Mouse (Mus musculus): Measurements from ENCODE around the gene Denr.

The Denr gene

DNA sequence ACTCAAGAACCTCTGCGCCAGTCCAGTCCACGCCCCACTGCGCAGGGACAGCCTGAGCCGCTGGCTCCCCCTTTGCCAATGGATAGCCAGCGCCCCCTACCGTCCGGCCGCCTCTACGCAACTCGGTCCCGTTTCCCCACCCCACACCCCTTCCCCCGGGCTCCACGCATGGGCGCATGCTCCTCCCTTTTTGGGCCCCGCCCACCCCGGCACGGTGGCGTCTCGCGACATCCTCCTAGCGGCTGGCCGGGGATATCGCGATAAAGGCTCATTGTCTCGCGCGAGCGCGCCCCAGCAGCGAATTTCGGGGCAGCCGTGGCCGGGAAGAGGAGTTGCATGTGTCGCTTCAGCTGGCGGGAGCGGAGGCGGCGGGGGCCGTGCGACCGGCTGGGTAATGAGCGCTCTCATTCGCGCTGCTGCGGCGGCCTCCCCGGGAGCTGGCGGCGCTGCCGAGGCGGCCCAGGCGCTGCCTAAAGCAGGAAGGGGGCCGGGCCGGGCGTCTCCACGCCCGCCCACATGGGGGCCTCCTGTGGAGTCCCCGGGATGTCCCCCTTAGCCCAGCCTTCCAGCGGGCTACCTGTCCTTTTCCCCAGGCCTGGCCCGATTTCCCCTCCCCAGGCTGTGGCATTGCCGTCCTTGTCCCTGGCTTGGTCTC lies at the start of gene Denr:
TSS of gene Denr (plus strand) at position 200 of the 655 bp plus-strand sequence.
- DNase-seq: peak; percentile 100

DNA sequence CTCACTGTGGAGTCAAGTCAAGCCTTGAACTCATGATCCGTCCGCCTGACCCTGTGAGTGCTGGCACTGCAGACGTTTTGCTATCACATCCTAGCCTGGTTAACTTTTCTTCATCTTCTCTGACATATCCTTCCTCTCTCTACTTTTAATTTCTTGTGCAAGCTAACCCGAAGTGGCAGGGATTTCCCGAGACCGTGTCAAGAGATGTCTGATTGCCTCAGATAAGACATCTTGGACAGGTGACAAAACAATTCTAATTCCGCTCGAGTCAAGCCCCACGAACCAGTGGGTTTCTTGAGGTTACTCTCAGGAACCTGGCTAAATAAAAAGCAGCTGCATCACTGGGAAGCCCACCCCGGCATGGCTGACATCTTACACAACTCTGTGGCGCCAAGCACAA lies 48.2 kb upstream of the Denr start:
- DNase-seq: no peak

DNA sequence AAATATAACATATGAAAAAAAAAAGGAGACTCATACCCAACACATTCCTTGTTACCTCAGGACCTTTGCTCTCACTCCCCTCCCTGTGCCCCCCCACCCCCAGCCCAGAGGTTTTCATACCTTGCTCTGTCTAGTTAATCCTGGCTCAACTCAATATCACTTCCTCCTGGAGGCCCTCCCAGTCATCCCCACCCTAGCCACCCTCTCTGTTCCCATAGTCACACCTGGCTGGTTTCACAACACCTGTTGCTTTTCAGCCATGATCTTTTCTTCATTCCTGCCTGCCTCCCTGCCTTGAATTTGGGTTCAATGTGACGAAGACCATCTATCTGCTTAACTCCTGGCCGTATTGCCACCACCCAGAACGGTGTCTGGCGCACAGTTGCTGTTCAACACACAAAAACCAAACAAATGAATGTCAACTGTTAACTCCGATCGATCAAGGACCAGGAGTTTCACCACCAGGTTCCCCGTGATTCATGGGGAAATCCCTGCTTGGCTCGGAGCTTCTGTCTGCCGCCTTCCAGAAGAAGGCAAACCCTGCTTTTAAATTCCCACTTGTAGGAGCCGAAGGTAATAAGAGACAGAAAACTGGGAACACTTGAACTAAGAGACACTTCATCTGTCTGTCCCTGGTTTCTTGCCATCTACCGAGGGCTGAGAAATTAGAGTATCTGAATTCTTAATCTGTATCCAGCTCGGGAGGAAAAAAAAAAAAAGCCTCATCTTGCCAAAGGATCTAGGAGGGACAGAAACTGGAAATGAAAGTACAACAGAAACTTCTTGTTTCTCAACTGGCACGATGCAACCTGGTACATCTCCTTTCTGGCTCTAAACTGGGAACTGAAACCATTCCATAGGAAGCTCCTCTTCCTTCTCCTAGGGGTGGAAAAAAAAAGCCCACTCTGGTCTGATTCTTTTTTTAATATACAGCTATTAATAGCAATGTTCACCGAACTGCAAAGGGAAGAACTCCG lies 44.3 kb upstream of the Denr start:
- no peak for DNase-seq

- DNase-seq: no peak
These were observed 43.0 kb upstream of the Denr start for GRCm38 (mm10) chr5:123863934-123864333.

DNA sequence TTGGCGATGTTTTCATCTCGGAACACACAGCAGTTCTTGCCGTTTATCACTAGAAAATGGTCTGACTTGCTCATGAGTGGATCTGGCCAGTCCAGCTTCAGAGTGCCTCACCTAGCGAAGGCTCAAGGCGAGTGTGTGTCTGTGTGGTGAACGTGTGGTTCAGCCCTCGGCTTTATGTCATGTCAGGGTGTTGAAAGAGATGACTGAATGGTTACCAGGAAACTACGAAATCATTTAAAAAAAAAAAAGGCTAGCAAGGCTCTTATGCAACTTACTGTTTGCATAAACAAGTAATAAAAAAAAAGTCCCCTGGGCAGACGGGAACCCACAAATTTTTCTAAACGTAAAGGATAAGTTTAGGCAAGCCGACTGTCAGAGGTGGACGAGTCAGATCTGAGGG lies 41.6 kb upstream of the Denr start, which contains the start of gene Hcar2:
TSS of gene Hcar2 (minus strand) at position 135 of the 400 bp plus-strand sequence.
- DNase-seq: no peak

- DNase-seq: no peak
These were observed 40.5 kb upstream of the Denr start for GRCm38 (mm10) chr5:123866457-123866856.

- DNase-seq: no peak
These were observed 37.4 kb upstream of the Denr start for GRCm38 (mm10) chr5:123869615-123870014.

- DNase-seq: no peak
These were observed 32.8 kb upstream of the Denr start for GRCm38 (mm10) chr5:123874177-123874576.

- DNase-seq: no peak
These were observed 28.9 kb upstream of the Denr start for GRCm38 (mm10) chr5:123878056-123878455.

- DNase-seq: peak; percentile 93
These were observed 27.0 kb upstream of the Denr start, which contains the start of gene Hcar1 for GRCm38 (mm10) chr5:123879928-123880327. Hcar1 (minus strand) TSS chr5:123880020.

DNA sequence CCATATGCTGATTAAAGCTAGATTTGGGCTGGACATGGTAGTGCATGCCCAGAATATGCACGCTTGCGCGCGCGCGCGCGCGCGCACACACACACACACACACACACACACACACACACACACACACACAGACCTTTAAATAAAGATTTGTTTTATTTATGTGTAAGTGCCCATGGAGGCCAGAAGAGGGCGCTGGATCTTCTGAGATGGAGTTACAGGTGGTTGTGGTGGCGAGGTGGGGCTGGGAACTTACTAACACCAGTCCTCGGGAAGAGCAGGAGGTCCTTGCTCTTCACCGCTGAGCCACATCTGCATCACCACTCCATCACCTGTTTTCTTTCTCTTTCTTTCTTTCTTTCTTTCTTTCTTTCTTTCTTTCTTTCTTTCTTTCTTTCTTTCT lies 26.2 kb upstream of the Denr start:
- DNase-seq: no peak

DNA sequence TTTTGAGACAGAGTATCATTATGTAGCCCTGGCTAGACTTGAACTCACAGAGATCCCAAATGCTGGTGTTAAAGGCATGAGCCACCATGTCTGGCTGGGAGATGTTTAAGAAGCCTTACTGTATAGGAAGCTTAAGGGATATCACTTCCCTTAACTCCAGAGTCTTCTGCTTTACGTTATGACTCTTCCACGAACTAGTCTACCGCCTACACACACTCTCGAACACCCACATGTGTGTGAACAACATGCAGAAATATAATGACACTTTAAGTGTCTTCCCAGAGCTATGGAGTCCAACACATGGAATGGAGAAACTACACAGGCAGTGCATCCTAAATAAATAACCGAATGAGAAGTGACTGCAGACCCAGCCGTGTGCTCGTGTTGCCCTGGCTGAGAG lies 23.1 kb upstream of the Denr start:
- DNase-seq: no peak

DNA sequence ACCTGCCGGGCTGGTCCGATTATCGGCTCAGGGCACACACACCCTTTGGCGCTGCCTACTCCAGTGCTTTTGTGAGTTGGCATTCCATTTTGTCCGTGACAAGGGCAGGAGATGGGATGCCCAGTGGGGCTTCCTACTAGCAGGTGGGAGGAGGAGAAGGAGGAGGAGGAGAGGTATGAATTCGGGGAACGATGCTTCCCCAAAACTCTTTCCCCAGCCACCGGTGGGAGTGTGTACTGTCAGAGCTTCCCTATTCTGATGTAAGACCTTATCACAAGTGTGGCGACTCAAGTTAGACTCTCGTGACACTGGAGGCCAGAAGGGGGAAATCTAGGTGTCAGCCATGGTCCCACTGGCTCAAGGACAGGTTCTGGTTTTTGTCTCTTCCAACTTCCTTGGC lies 22.6 kb upstream of the Denr start:
- no peak for DNase-seq

DNA sequence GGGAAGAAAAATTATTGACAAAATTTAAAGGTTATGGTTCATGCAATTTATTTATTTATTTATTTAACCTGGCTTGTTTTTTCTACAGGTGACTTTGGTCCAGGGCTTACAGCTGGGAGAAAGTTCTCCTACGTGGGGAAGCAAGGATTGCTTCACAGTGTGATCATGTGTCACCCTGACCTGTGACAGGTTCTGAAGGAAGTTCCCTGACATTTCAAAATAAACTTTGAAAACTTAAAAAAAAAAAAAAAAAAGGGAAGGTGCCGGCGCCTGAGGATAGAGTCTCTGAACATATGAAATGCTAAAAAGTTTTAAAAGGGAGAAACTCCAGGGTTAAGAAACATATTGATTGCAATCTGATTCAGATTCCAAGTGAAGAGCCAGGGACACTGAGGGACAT lies 20.6 kb upstream of the Denr start:
- no peak for DNase-seq

- DNase-seq: no peak
These were observed 16.7 kb upstream of the Denr start for GRCm38 (mm10) chr5:123890312-123890711.

DNA sequence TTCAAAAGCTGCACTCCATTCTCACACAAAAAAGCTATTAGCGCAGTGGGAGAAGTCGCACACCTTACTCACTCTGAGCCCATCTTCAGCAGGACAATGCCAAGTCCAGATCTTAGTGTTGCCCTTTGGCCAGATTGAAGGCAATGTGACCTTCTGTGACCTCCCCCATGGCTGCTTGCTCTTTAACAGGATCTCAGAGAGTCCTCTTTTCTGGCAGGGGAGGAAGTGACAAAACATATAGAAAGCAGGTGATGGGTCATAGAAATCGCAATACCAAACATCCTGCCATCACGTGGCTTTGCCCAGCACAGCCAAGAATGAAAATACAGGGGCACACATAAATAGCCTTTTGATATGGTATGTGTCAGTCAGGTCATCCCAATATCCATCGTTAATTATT lies 16.0 kb upstream of the Denr start:
- no peak for DNase-seq

GRCm38 (mm10) chr5:123891669-123892068 lies 15.3 kb upstream of the Denr start:
- DNase-seq: no peak

DNA sequence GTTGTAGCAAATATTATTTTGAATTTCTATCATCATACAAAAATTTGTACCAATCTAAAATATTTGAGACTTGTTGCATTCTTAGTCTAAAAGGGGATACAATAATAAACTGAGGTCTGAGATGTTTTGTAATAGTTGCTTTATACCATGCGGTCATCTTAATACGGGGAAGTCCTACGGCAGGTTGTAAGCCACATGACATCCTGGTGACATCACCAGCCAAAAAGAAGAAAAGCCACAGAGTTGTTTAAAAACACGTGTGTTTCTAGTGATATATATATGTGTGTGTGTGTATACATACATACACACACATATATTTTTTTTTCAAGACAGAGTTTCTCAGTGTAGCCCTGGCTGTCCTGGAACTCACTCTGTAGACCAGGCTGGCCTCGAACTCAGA lies 13.5 kb upstream of the Denr start:
- no peak for DNase-seq

DNA sequence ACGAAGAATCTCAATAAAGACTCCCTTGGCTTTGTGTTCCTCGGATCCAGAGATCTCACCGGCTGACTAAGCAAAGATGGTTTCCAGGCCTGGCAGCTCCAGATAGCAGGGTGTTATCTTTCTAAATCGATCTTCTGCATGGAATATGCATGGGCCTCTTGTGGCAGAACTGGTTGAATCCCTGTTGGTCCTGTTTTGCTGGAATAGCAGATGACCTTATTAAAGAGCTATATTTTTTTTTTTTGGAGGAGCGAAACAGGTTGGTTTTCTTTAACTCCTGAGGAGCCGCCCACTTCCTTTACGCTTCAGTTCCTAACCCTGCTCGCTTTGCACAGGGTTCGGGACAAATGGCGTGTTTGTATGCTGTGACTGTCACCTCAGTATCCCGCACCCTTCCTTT lies 10.6 kb upstream of the Denr start:
- no peak for DNase-seq

DNA sequence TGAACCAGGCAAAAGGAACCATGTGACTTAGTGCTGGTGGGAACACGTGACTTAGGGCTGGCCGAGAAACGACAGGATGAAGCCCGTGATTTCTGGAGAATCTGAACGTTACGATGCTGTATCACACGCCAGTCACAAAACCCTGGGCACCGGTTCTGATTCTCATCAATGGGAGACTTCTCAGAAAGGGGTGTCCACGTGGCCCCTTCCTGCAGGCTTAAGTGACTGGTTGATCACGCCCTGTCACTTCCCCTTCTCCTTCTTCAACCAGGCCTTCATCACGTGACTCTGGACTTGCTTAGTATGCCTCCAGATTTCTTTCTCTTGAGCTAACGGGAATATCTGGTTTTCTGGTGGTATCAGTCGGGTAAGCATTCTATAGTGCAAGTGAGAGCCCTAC lies 9.6 kb upstream of the Denr start:
- DNase-seq: peak; percentile 93

GRCm38 (mm10) chr5:123904059-123904672 lies 2.8 kb upstream of the Denr start:
- DNase-seq: peak; percentile 88

- peak; percentile 87 for DNase-seq
These were observed 614 bp upstream of the Denr start for GRCm38 (mm10) chr5:123906146-123906975.

- DNase-seq: no peak
These were observed 629 bp downstream of the Denr start for GRCm38 (mm10) chr5:123907631-123907977.
